Mouse (Mus musculus) liver, adult 2 months (tissue): ENCODE measurements around the gene Bdnf.

ENCODE experiments used
- CTCF ChIP-seq: fragments of 200-500 bp; IDR thresholded peaks from 2 replicates; pipeline ENCODE4 v1.5.1; 2011; ENCODE audit warnings: low read depth, low read length, control low read depth
- POLR2A ChIP-seq: fragments of 200-500 bp; IDR thresholded peaks from 2 replicates; pipeline ENCODE4 v1.6.1; 2011; ENCODE audit warnings: low read length, control low read depth; ENCODE audit not compliant: insufficient read depth; ENCODE audit errors: extremely low read depth

- no peak for TF ChIP-seq CTCF
- no peak for TF ChIP-seq POLR2A
These were observed 718 bp upstream of the Bdnf start for GRCm38 (mm10) chr2:109673509-109674455.
